Mouse (Mus musculus) v-Abl transformed pro-B cells (cell line): ENCODE measurements around the gene Hhipl1.

ENCODE experiments used
- in situ Hi-C, 2 experiments: fragments of 400-800 bp; cut with MboI; formaldehyde crosslinking; loops; one replicate each; pipeline ENCODE4 v1.15.1; 2025; ENCODE audit not compliant: unreplicated experiment in 2 of 2

The Hhipl1 gene

DNA sequence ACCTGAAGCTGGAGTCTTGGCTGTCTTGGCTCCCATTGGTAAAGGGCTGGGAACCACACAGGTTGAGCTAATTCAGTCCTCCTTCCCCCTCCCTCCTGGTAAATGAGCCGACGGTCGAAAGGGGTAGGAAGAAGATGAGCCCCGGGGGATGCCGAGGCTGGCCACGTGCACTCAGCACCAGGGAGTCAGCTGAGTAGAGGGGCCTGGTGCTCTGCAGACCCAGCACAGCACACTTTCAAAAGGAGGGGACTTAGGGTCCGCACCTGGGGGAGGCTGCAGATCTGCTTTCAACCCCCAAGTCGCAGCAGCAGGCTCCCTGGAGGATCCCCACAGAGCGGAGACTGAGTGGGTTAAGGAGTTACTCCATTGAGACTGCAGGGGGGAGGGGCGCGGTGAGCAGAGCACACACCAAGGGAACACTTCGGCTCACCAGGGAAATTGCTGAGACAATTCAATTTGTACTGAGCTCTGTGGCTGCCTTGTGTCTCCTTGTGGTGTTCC is 28.7 kb upstream of the Hhipl1 start:
- in situ Hi-C loops = no loop called here

DNA sequence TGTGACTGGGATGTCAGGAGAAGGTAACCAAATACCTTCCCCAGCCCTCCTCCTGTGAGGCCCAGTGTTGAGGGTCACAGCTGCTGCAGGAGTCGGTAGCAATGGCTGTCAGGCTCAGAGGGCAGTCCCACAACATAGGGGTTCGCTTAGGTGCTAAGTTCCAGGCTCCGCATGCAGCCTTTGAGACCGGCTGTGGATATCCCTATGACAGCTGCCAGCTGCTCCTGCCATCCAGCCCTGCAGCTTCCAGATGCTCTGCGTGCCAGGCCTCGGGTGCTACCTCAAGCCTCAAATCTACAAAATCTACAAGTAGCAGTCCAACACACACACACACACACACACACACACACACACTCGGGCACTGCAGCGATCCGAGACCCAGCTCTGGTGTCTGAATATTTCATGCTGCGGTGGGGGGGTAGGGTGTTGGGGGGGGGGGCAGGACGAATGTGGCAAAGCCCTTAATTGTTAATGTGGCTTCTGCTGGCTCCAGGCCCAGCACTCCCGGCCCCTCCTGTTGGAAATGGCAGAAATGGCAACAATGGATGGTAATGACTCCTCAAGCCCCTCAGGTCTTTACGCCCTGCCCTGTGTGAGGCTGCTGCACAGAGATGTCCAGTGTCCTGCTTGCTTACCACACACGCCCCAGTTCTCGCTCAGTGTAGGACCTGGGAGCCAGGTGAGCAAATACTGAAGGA is 27.7 kb upstream of the Hhipl1 start:
- in situ Hi-C loops = no loop called here

DNA sequence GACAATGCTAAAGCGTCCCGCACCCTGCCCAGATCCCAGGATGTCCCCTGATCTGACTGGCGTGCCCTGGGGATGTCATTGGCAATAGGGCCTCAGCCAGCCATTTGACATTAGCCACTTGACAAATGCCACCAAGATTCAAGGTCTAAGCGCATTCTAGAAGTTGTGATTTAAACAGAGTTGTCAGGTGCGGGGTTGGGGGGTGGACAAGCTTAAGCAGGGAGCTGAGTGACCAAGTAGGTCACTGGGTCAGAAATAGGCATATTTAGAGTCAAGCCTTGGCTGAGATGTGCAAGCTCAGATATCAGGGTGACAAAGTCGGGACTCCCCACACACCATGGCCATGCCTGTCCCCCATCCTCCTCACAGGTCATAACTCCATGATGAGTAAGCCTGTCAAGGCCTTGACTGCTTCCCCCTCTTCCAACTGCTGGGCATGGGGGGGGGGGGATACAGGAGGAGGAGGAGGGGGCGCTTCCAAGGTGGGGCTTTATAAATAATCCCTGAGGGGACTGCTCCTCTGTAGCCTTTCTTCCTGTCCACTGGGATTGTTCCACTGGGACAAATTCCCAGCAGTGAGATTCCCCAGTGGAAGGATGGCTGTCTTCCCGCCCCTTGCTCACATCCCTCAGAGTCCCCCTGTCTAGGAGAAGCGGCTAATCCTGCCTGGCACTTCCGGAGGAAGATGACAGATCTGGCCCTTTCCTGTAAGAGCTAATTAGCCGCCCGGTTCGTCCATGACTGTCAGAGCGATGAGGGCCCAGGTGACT is 21.4 kb upstream of the Hhipl1 start:
- in situ Hi-C loops = no loop called here

DNA sequence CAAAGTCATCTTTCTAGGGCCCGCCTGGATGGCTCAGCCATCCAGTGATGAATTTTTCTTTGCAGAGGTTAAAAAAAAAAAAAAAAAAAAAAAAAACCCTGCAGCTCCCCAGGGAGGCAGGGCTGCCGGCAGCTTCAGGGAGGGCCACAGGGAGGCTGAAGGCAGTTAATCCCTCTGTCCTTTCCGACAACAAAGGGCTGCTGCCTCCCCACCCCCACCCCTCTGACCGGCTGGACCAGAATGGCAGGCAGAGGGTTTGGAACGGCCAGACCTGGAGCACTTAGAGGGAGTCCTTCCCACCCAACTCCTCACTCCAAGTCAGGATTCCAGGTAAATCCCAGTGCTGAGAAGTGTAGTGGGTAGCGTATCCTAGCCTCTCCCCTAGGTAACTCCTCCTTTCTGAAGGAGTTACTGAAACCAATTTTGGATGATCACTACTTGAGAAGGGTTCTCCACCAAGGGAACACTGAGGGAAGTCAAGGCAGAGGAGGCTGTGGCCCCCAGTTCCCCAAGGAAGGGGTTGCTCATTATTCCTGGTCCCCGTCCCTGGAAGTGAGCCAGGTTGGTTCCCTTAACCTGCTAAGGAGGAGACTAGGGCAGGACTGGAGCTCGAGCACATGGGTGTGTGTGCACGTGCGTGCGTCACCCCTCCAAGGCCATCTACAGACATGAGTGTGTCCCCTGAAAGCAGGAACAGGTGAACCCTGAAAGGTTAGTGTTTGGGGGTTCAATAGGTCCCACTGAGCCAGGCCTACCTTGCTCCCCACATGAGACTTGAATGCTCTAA is 20.7 kb upstream of the Hhipl1 start:
- in situ Hi-C loops = no loop called here

DNA sequence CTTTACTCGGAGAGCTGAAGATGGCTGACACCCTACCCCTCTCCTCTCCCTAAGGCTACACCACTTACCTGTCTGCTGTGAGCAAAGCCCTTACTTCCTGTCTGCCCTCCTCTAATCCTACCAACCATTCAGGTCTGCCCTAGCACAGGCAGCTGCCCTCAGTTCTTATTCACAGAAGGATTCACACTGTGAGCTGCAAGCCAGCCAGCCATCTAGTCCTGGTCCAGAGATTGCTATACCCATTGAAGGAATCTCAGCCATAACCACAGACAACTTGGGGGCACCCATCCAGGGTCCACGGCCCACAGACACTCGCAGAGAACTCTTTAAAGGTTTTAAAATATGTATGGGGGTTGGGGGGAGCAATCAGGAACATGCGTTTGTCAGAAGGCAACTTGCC is 19.7 kb upstream of the Hhipl1 start:
- in situ Hi-C loops = no loop called here

DNA sequence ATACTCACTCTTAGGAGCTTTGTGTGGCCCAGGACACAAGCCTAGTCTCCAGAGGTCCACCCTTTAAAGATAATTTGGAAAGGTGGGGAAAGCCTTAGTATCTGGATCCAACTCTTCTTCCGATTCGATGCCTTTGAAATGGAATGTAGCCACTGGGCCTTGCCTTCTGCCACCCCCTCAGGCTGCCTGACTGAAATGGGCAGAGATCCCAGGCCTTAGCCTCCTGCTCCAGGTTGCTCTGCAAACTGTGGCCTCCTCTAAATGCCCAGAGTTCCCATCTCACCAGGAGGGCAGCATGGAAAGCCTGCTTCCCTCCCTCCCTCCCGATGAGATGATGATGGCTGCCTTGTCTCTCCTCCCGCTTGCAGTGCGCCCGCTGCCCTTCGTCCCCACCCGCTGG is 19.1 kb upstream of the Hhipl1 start:
- in situ Hi-C loops = no loop called here

DNA sequence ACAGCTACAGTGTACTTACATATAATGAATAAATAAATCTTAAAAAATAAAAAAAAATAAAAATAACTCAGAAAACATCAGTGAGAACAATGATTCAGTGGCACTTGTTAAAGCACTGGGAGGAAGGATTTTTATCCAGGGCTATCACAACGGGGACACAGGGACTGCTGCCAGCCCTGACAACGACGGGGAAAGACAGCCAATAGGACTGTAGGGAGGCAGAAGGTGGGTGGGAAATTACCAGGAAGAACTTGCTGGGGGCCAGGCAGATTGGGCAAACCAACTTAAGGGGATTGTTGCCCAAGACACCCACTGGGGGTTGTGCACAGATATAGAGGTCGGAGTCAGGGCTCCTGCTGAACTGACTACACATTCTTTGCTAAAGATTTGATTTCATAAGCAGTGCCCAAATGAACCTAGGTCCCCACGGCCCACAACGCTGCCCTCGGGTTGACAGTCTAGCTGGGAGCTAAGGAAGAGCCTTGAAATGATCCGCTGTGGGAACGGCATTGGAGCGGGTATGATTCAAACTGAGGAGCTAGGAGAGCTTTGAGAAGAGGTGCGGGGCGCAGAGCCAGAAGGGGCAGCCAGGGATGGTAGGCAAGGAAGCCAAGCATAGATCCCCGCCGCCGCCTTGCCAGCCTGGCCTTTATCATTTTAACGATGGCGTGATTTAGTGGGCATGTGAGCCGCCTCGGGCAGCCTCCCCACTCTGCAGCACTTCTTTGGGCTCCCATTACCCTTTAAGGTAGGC is 17.8 kb upstream of the Hhipl1 start:
- in situ Hi-C loops = no loop called here

DNA sequence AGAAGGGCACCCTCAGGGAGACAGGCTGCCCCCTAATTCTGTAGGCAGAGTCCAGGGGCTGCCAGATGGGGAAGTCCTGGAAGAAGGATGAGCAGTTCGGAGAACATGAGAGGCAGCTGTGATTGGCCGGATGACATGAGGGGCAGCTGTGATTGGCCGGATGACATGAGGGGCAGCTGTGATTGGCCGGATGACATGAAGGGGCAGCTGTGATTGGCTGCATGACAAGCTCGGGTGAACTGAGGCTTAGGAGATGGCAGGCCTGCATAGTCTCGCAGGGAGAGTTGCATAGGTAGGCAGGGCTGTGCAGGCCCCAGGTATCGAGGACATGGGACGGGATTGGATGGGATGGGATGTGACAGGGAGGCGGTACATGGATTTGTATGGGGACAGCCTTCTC is 13.7 kb upstream of the Hhipl1 start:
- in situ Hi-C loops = loop anchor here in 1 of 2 experiments (5.0 kb wide), 1 partner anchor 85 kb away; no protein-coding TSS in a partner anchor

DNA sequence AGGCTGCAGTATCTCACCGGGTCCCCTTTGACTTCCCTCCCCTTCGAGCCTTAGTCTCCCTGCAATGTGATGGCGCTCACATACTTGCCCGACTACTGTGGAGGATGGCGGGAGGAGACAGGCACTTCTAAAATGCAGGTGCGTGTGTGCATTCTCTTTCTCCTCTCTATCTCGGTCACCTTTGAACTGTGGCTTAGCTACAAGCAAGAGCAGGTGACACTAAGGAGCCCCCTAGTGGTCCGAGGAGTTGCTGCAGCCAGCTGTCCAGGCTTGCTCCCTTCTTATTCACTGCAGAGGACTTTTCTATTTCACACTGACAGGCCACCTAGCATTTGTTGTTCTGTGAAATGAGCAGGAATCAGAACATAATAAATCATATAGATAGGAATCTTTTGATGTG is 13.1 kb upstream of the Hhipl1 start:
- in situ Hi-C loops = loop anchor here in 1 of 2 experiments (5.0 kb wide), 1 partner anchor 86 kb away; no protein-coding TSS in a partner anchor

DNA sequence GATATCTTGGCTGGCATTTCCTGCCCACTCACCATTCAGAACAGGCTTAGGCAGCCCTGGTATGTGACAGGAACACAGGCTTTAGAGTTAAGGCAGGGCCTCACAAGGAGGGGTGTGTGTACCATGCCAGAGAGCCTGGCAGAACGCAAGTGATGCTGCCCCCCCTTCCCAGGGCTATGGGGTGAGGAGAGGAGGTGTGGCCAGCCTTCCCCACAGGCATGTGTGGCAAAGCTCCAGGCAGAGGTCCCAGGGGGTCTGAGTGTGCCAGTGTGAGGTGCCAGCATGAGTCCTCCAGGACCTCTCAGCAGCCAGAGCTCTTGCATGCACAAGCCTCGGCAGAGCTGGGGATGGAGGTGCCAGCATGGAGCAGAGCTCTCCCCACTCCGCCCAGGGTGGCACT is 11.4 kb upstream of the Hhipl1 start:
- in situ Hi-C loops = loop anchor here (5.0 kb wide), 2 partner anchors 87 to 92 kb away; no protein-coding TSS in a partner anchor

DNA sequence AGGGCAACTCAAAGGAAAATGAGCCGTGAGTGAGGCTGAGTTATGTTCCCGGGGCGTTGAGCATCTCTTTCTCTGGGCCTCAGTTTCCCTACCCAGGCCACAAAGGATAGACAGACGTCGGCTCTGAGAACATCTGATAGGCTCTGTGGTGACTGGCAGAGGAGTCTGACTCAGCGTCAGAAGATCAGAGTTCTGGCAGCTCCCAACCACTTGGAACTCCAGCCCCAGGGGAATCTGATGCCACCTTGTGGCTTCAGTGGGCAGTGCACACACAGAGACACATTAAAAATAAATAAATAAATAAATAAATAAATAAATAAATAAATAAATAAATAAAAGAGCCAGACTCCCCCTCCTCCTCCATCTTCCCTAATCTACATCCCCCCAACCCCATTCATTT is 9.0 kb upstream of the Hhipl1 start:
- in situ Hi-C loops = loop anchor here in 1 of 2 experiments (5.0 kb wide), 1 partner anchor 95 kb away; no protein-coding TSS in a partner anchor

DNA sequence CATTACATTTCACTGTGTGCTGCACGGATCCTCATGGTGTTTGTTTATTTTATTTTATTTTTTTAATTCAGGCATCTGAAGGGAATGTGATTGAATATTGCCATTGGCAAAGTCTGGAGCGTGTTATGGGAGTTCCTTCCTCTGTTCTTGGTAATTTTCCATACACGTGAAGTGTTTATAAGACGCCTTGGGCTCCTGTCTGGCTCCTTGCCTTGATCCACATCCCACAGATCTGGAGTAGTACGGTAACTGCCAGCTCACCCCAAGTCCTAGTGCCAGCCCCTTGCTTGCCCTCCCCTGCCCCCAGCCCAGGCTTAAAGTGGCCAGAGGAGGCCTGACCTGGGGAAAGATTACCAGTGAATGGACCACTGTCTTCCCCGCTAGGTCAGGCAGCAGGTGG is 5.1 kb upstream of the Hhipl1 start:
- in situ Hi-C loops = no loop called here

DNA sequence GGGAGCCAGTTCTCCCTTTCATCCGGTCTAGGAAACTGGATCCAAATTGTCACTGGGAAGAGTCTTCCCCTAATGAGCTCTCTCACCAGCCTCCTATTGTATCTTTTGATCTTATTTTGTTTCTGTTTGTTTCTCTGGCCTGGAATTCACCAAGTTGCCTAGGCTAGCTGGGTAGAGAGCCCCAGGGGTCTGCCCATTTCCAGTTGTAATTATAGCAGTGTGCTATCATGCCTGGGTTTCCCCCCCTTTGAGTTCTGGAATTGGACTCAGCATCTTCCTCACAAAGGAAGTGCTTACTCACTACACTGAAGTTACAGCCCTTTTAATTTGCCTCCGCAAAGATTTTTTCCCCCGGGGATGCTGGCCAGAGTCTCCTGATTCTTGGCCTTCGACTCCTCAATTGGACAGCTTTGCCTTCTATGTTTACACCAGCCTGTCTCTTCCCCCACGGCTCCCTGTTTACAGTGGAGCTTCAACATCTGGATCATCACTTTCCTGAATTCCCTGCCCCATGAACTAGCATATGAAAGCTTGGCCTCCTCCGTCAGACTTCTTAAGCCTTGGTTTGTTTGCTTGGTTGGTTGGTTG is 2.2 kb upstream of the Hhipl1 start:
- in situ Hi-C loops = no loop called here

DNA sequence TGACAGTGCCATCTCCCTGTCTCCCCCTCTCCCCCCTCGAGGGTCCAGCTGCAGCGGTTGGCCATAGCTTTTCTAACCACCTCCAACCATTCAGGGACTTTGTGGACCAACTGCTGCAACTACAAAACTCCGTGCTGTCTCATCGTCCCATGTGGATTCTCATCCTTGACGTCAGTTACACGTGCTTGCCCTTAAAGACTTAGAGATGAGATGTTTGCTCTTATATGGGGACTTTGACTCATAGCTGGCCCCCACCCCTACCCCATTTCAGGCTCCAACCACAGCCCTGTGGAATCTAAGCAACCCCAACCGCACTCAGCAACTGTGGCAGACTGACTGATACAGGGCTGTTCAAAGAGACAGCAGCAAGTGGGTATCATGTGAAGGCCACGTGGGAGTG is 898 bp upstream of the Hhipl1 start:
- in situ Hi-C loops = no loop called here

DNA sequence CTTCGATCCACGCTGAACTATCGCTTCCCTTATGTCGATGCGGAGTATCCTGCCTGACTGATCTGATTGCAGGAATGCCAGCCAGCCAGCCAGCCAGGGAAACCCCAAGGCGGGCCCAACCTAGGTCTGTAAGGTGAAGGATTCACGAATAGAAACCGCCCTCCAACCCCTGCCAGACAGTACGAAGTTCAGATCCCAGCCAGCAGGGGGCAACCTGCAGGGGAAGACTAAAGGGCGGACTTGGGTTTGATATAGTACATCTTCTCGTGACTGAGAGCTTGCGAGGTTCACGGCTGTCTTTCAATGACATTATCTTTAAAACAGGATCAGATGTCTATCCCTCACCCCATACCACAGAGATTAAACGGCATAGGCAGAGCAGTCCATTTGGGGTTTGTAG is 1.5 kb downstream of the Hhipl1 start:
- in situ Hi-C loops = no loop called here

DNA sequence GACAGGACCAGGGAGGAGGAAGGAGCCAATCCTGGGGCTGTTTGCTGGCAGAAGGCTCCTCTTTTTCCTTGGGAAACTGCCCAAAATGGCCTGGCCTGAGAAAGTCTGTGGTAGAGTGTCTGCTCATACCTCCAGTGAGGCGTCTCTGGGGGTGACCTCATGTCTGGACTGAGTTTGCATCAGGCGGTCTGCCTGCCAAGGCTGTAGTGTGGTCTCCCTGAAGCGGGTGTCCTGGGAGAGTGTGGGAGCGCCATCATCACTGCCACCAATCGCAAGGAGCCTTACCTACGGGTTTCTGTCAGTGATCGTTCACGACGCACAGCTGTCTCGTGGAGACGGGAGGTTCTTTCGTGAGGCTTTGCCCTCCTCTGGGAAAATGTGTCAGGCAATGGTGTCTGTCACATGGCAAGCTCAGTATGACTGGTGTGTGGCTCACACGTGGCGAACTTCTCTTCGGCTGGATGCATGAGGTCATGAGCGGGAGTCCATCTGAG is 2.3 kb downstream of the Hhipl1 start:
- in situ Hi-C loops = no loop called here

DNA sequence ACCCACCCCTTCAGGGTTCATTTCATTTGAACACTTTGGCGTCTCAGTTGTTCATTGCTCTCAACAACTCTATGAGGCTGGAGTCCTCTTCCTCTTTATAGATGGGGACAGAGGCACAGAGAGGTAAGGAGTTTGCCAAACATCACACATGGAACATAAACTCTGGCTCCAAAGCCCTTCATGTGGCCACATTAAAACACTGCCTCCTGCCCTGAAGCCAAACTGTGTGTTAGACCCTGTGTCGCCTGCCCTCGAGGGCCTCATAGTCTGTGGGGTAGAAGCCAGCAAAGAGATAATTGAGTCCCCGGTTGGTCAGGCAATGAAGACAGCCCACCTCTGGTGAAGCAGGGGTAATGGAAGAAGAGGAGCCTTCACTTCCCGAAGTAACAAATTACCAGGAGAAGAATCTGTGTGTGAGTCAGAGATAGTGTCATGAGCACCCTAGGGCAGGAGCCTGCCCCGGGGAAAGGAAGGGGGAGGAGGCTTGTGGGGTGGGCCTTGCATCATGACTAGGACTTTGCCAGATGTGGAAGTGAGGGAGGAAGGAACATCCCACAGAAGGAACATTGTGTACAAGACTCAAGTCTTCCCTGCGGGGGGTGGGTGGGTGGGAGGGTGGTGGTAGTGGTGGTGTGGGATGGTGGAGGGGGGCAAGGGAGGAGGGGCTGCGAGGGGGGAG is 3.2 kb downstream of the Hhipl1 start:
- in situ Hi-C loops = no loop called here

DNA sequence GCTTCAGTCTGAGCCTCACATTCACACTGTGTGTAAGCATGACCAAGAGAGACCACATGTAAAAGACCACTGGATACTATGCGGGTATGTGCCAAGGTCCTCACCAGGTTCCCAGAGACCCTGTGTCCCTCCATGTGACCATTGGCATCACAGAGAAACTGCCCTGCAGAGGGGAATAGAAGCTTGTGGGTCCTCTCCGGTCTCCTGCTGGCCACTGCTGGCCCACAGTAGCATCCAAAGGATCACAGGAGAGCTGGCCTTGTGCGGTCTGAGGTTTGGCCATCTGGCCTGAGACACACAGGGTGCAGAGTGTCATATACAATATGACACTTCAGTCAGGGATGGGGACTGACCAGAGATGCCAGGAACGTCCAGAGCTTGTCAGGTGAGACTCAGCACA is 4.0 kb downstream of the Hhipl1 start:
- in situ Hi-C loops = no loop called here

DNA sequence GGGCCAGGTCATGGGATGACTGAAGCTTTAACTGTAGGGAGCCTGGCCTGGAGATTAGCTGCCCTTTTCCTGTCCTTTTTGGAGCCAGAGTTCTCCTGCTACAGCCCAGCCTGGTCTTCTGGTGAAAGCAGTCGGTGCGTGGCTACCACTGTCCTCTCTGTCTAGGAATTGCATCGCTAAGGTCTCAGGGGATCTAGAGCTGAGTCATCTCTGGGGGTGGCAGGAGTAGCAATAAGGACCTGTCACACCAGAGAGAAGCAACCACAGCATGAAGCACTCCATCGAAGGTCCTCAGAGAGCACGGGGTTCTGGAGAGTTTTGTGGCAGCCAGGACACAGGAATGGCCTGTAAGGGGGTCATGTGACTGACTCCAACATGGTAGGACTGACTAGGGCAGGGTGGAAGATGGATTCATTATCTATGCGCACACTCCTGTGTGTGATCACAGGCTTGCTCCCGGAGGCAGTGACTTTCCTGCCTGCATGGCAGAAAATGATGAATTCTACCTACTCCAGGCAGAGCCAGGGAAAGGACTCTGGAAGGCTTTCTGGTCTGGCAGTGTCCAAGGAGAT is 4.5 kb downstream of the Hhipl1 start:
- in situ Hi-C loops = no loop called here
